Mouse (Mus musculus): ENCODE measurements at regions not wholly inside any gene's neighbourhood (a gene's known extent, or its start where the extent isn't known, plus 50 kb on each side); places are given as distances from the start of the nearest gene placed in this dataset.

DNA sequence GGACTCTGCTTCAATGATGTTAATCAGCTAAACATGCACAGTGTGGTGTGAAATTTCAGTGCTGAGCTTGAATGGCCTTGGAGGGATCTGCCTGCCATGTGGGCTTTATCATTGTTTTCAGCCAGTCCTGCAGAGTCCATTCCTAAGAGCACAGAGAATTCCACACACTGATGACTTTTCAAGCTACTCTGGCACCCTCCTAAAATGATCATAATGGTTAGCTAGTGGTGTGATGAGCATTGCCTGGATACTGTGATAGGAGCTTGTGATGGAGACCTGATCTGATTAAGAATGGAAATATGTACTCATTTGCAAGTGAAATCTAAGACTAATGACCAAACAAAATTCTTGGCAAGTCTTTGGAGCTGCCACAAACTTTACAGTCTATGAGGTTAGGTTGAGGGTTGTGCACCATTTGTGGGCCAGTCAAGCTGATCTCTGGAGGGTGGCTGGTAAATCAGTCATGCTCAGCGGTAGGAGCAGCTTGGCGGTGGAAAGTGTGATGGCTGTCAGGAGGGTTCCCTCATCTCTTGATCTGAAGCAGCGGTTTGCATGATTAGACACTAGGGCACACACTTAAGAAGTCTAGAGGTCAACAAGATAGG lies 91.0 kb upstream of the Cep162 start:
- no peak for DNase-seq (ENCODE audit: low spot score in 2 of 2)

DNA sequence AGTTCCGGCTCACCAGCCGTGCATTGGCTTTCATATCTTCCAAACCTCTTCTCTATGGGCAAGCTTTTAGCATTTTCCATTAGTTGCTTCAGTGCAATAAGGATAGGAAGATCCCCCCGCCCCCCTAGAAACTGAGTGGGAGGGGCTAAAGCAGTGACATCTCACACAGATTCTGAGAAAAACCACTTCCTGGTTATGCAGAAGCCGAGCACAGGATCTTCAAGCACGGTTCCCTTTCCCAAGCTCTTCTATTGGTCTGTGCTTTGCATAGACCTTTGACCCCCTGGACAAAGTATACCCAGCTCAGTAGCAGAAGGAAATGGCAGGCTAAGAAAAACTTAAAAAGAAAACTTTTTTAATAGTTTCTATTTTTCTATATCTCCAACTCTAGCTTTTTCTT lies 86.1 kb upstream of the Cep162 start:
- no peak for DNase-seq (ENCODE audit: low spot score in 2 of 2)

DNA sequence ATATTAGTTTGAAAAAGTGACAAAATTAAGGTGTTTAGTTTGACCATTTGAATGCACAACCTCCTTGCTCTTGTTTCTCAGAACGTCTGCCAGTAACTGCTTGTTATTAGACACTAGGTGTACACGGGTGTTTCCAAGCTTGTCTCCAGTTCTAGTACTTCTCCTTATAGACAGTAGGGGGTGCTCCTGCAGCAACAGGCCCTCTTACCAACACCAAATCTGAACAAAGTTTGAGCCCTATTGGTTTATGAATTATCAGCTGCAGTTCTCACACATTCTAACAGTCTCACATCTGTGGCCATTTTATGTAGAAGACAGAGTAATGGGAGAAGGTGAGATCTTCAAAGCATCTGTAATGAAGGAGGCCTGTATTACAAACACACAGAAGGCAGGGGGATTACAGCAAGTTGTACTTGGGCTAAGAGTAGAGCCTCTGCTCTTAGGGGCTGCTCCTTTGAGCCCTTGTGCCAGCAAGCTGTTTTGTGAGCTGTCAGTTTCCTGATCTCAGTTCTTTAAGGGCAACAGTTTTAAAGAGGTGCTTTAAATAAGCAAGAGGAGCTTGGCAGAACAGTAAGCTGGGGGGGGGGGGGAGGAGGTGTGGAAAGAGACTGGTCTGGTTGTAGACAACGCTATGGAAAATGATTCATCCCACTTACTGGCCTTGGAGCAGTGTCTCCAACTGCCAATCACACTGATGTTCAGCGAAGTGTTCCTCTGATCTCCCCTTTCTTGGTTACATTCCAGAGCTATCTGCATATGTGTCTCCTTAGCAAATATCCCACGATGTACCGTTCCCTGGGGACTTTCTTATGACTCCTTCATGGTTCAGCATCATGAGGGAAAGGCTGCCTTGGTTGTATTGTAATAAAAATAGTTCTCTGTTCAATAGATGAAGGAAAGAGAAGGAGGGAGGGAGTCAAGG lies 71.3 kb upstream of the Cep162 start:
- no peak for DNase-seq (ENCODE audit: low spot score in 2 of 2)

DNA sequence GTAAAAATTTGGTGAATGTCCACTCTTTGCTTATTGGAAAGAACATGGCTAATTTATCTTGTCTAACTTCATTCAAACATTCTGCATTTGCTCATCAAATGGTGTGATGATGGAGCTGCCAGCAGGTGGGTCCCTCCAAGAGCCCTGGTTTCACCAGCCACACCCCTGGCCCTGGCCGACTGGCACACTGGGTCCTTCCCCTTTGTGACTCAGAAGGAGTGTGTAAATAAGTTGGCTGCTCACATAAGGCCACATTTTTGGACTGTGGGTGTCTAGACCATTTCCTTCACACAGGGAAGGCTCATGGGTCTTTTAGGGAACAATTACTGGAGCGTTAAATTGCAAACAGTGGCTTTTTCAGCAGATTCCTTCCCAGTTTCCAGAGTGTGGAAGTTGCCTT lies 68.4 kb upstream of the Cep162 start:
- no peak for DNase-seq (ENCODE audit: low spot score in 2 of 2)

DNA sequence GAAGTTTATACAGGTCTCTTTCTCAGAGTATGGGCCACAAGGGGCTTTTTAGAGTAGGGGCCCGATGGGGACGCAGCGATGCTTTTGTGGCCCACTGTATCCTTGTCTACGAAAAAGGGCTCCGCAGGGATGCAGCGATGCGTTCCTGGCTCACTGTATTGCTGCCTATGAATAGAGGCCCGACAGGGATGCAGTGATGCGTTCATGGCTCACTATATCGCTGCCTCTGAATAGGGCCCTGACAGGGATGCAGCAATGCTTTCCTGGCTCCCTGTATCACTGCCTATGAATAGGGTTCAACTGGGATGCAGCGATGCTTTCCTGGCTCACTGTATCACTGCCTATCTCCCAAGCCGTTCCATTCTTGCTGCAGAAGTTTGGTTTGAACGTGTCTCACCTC lies 65.4 kb upstream of the Cep162 start:
- no peak for DNase-seq (ENCODE audit: low spot score in 2 of 2)

DNA sequence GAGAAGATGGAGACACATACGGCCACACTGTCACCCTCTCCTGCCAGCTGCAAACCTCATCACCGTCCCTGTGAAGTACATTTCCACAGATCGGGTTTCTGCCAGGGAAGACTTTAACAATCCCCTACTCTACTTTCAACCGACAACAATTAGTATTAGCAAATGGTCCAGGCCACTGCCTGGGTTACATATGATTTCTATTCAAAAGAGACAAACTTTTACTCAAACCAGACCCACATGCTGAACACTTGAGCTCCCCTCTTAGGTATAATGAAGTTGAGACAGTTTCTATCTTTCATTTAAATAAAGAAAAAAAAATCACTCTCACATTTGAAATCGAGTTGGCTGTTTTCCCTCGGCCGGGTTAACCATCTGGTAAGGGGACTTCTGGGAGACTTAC lies 63.4 kb upstream of the Cep162 start:
- no peak for DNase-seq (ENCODE audit: low spot score in 2 of 2)

DNA sequence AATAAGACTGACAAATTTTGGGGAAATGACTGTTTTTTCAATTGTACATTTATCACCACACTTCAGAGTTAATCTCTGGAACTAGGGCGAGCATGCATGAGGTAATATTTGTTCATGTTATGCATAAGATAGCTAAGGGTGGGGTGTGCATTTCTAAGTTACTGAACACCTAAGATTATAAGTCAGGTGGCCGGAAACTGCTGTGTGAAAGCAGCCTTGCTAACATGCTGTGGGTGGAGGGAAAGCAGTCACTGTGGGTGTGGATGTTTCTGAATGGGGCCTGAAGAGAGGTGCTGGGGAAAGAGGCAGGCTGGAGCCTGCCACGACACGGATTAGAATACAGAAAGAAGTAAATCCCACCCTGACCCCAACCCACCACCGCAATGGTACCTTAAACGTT lies 54.8 kb upstream of the Cep162 start:
- no peak for DNase-seq (ENCODE audit: low spot score in 2 of 2)

All from layer of hippocampus, postnatal 10 days (tissue).